Mouse (Mus musculus) midbrain, embryonic 11.5 days (tissue): Measurements from ENCODE around the gene Gm12789. TPM values are rescaled to one million over a fixed set of nuclear protein-coding genes. Genes with fewer than 3 reads are reported as not detected.
A peak's percentile ranks its signal among the peaks of the same experiment; 100 is the strongest.
"Not testable (repeated sequence)": the region's sequence is repeated elsewhere in the genome, so short reads cannot be mapped to it uniquely, and the experiment has no call there.

Source experiments
- ATAC-seq: fragments of 200-750 bp; cut with Nextera tagmentation; 2 replicates; pipeline ENCODE4 v1.8.0; 2017; ENCODE audit warnings: moderate TSS enrichment, moderate library complexity; ENCODE audit not compliant: low FRiP score
- DNase-seq: peaks from one replicate; pipeline ENCODE4 v3.0.0; 2015; ENCODE audit warnings: low spot score; ENCODE audit errors: missing footprints
- H3K27ac ChIP-seq: fragments of 300-500 bp; sonication (generic); 2 replicates; pipeline ENCODE4 v1.5.1; 2014; ENCODE audit warnings: low read depth, low read length
- H3K27me3 ChIP-seq: fragments of 300-500 bp; sonication (generic); 2 replicates; pipeline ENCODE4 v1.6.1; 2014; ENCODE audit warnings: mild to moderate bottlenecking, low read length, moderate library complexity, mixed read lengths; ENCODE audit not compliant: control insufficient read depth, insufficient read depth
- H3K36me3 ChIP-seq: fragments of 300-500 bp; sonication (generic); 2 replicates; pipeline ENCODE4 v1.6.1; 2014; ENCODE audit warnings: mild to moderate bottlenecking, low read length, moderate library complexity, mixed read lengths; ENCODE audit not compliant: control insufficient read depth, insufficient read depth
- H3K4me1 ChIP-seq: fragments of 300-500 bp; sonication (generic); 2 replicates; pipeline ENCODE4 v1.6.1; 2014; ENCODE audit warnings: low read length; ENCODE audit not compliant: control insufficient read depth, insufficient read depth
- H3K4me2 ChIP-seq: fragments of 300-500 bp; sonication (generic); 2 replicates; pipeline ENCODE4 v1.6.1; 2014; ENCODE audit warnings: mild to moderate bottlenecking, moderate library complexity
- H3K4me3 ChIP-seq: fragments of 300-500 bp; sonication (generic); 2 replicates; pipeline ENCODE4 v1.5.1; 2014; ENCODE audit warnings: low read depth, low read length
- H3K9ac ChIP-seq: fragments of 300-500 bp; sonication (generic); 2 replicates; pipeline ENCODE4 v1.6.1; 2014; ENCODE audit warnings: low read length
- H3K9me3 ChIP-seq: fragments of 300-500 bp; sonication (generic); 2 replicates; pipeline ENCODE4 v1.6.1; 2016; ENCODE audit warnings: low read length; ENCODE audit not compliant: control insufficient read depth
- WGBS: fragments of 180-500 bp; shearing (Covaris S2); extraction: QIAGEN DNeasy Blood & Tissue Kit; methylation state at CpG from one replicate; pipeline ENCODE4 v1.1.7; 2014; 5-methylcytosine and 5-hydroxymethylcytosine counted together
- polyA plus RNA-seq: library from polyadenylated mRNA; unstranded; fragments of >200 nt; fragmentation: Nextera tagmentation; extraction: Ambion mirVana; gene quantifications from 2 replicates; pipeline ENCODE4 v1.2.1, GENCODE M21; 2014

Gm12789 gene
- not detected in 2 replicates for polyA plus RNA-seq

DNA sequence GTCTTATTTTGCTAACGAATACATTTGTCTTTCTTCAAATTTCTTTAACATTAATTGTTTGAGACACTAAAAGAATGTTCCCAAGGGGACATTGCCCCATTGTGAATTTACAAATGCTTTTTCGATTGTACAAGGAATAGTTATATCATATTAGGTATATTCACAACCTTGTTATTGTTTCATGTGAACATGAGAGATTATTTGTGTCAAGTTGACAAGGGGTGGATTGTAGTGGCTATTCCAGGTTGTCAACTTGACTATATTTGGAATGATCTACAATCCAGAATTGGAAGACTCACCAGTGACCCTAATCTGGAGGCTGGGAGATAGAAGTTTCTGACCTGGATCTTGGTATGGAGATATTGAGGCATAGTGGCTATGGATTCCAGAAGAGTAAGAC lies at the start of gene Gm12789:
Gm12789 (plus strand) TSS at position 301 of the 400 bp plus-strand sequence.
- not testable (repeated sequence) for H3K4me1 ChIP-seq, H3K27ac ChIP-seq, H3K4me2 ChIP-seq, H3K27me3 ChIP-seq, DNase-seq, H3K4me3 ChIP-seq, ATAC-seq, H3K9me3 ChIP-seq, H3K36me3 ChIP-seq, H3K9ac ChIP-seq
- 83% methylated on average over 2 of the region's 2 CpGs for WGBS

GRCm38 (mm10) chr4:101940107-101940506 lies 46.3 kb upstream of the Gm12789 start, which contains the start of gene Gm12794:
Gene Gm12794 (plus strand): TSS chr4:101940407.
- ATAC-seq, H3K4me1 ChIP-seq, H3K27me3 ChIP-seq, H3K36me3 ChIP-seq, H3K9ac ChIP-seq, H3K9me3 ChIP-seq, H3K27ac ChIP-seq, H3K4me2 ChIP-seq, H3K4me3 ChIP-seq, DNase-seq: not testable (repeated sequence)
- WGBS = 80% methylated on average over 2 of the region's 2 CpGs

DNA sequence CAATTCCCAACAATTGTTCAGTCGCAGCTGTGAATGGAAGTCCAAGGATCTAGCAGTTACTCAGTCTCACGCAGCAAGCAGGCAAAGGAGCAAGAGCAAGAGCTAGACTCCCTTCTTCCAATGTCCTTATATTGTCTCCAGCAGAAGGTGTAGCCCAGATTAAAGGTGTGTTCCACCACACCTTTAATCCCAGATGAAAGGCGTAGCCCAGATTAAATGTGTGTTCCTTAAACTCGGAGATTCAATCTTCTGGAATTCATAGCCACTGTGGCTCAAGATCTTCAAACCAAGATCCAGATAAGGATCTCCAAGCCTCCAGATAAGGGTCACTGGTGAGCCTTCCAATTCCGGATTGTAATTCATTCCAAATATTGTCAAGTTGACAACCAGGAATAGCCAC lies 5.5 kb upstream of the Gm12789 start, which contains the start of gene Gm12790:
Gm12790 (minus strand) TSS at position 101 of the 400 bp plus-strand sequence.
- not testable (repeated sequence) for ATAC-seq, H3K4me2 ChIP-seq, H3K27me3 ChIP-seq, H3K36me3 ChIP-seq, H3K9ac ChIP-seq, H3K4me3 ChIP-seq, H3K27ac ChIP-seq, H3K4me1 ChIP-seq, DNase-seq, H3K9me3 ChIP-seq
- 100% methylated on average over 1 of the region's 5 CpGs for WGBS

- H3K4me3 ChIP-seq = no peak overlapping the region
- H3K9ac ChIP-seq = no peak overlapping the region
- WGBS = 92% methylated on average over 5 of the region's 5 CpGs
- H3K4me1 ChIP-seq = no peaks in the 10 kb centered on the region
- H3K27ac ChIP-seq = no peak overlapping the region
- DNase-seq = no peak
- no peak overlapping the region for H3K4me2 ChIP-seq
- H3K27me3 ChIP-seq = no peaks in the 10 kb centered on the region
- H3K36me3 ChIP-seq = no peaks in the 10 kb centered on the region
- ATAC-seq = no peak
- no peaks in the 10 kb centered on the region for H3K9me3 ChIP-seq
Measured at GRCm38 (mm10) chr4:101985678-101986077, 748 bp upstream of the Gm12789 start.

DNA sequence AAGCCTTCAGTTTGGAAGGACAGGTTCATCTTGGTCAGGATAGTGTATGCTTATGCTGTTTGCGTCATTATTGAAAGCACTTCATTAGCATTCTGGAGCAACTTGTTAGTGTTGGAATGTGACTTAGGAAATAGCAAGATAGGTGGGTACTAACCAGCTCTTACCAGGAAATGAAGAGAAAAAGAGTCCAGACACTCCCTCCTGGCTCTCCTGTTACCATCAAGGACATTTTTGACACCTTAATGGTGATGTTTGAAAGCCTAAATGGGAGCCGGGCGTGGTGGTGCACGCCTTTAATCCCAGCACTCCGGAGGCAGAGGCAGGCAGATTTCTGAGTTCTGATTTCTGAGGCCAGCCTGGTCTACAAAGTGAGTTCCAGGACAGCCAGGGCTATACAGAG lies 11.0 kb downstream of the Gm12789 start:
- no peaks in the 10 kb centered on the region for H3K9me3 ChIP-seq
- DNase-seq = no peak
- ATAC-seq = no peak
- H3K36me3 ChIP-seq = no peaks in the 10 kb centered on the region
- no peak overlapping the region for H3K27ac ChIP-seq
- no peaks in the 10 kb centered on the region for H3K4me1 ChIP-seq
- 94% methylated on average over 5 of the region's 5 CpGs for WGBS
- H3K27me3 ChIP-seq = no peaks in the 10 kb centered on the region
- H3K9ac ChIP-seq = no peak overlapping the region
- no peak overlapping the region for H3K4me2 ChIP-seq
- H3K4me3 ChIP-seq = no peak overlapping the region

DNA sequence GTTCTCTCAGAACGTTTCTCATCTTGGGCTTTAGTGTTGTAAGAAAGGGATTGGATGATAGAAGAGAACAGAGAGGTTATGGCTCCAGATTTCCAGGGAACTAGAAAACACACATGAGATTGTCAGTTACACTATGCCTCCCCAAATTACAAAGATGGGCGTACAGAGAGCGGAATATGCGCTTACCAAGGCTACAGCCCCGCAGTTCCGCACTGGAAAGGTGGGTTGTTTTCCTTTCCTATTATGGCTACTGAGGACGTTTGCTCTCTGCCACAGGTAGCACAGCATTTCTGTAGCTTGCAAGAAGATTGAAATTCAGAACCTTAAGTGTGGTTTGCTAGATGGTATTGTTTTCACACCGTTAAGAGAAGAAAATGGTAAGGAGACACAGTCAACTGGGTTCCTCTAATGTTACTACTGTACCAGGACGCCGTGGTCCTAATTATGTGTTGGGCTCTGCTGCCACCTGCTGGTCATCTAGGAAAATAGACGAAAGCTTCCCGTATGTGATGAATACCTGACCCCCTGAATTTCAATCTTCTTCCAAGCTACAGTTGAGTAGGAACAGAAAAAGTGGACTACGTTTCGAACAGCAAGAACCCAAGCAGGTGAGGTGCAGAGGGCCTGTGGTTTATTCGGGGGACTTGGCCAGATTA lies 12.0 kb downstream of the Gm12789 start:
- H3K36me3 ChIP-seq = no peaks in the 10 kb centered on the region
- DNase-seq (peak; percentile 95), ATAC-seq (peak; percentile 64)
- H3K4me3 ChIP-seq = no peak overlapping the region
- WGBS = 42% methylated on average over 15 of the region's 15 CpGs
- H3K9me3 ChIP-seq = no peaks in the 10 kb centered on the region
- H3K27me3 ChIP-seq = no peaks in the 10 kb centered on the region
- no peak overlapping the region for H3K9ac ChIP-seq
- no peak overlapping the region for H3K4me2 ChIP-seq
- H3K27ac ChIP-seq = no peak overlapping the region
- H3K4me1 ChIP-seq = no peaks in the 10 kb centered on the region

DNA sequence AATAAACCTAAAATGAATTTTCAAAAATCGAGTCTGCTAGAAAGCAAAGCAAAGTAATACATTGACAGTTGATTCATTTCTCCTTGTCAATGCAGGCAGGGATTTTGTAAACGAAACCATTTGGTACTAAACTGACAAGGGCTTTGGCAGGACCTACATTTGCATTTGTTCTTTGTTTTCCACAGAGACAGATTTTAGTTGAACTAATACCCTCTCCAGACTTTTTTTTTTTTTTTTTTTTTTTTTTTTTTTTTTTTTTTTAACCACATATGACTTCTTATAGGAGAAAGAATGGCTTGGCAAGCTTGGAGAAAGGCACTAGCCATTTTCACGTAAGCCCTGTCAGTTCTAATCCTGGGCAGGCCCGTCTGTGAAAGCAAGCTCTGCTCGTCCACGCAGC lies 40.2 kb downstream of the Gm12789 start:
- H3K36me3 ChIP-seq = no peaks in the 10 kb centered on the region
- 84% methylated on average over 6 of the region's 6 CpGs for WGBS
- DNase-seq (no peak), ATAC-seq (no peak)
- H3K27ac ChIP-seq = no peak overlapping the region
- no peak overlapping the region for H3K4me3 ChIP-seq
- no peak overlapping the region for H3K4me2 ChIP-seq
- no peak overlapping the region for H3K9ac ChIP-seq
- H3K9me3 ChIP-seq = no peaks in the 10 kb centered on the region
- no peaks in the 10 kb centered on the region for H3K4me1 ChIP-seq
- H3K27me3 ChIP-seq = no peaks in the 10 kb centered on the region

Other genes with a start within 250 kb of the Gm12789 start
- gene B020004J07Rik, start 142.6 kb upstream of the Gm12789 start, polyA plus RNA-seq = not detected in 2 replicates
- not detected in 2 replicates for gene C130073F10Rik, start 92.8 kb upstream of the Gm12789 start, polyA plus RNA-seq
- gene Gm12800, start 77.5 kb upstream of the Gm12789 start, polyA plus RNA-seq = not detected in 2 replicates
- not detected in 2 replicates for gene Gm12794, start 46.2 kb upstream of the Gm12789 start, polyA plus RNA-seq
- gene Gm12790, start 5.6 kb upstream of the Gm12789 start, polyA plus RNA-seq = not detected in 2 replicates
- gene Pde4b, start 100.9 kb downstream of the Gm12789 start, polyA plus RNA-seq = 7.5 and 9.9 TPM in 2 replicates